Mouse (Mus musculus): ENCODE measurements around the gene Arid1a. TPM values are rescaled to one million over a fixed set of nuclear protein-coding genes. Genes with fewer than 3 reads are reported as not detected.
A peak's percentile ranks its signal among the peaks of the same experiment; 100 is the strongest.
"Not testable (repeated sequence)": the region's sequence is repeated elsewhere in the genome, so short reads cannot be mapped to it uniquely, and the experiment has no call there.

Gene Arid1a
- total RNA-seq, 2 experiments from 2014 or later = 28.2 to 136 TPM

DNA sequence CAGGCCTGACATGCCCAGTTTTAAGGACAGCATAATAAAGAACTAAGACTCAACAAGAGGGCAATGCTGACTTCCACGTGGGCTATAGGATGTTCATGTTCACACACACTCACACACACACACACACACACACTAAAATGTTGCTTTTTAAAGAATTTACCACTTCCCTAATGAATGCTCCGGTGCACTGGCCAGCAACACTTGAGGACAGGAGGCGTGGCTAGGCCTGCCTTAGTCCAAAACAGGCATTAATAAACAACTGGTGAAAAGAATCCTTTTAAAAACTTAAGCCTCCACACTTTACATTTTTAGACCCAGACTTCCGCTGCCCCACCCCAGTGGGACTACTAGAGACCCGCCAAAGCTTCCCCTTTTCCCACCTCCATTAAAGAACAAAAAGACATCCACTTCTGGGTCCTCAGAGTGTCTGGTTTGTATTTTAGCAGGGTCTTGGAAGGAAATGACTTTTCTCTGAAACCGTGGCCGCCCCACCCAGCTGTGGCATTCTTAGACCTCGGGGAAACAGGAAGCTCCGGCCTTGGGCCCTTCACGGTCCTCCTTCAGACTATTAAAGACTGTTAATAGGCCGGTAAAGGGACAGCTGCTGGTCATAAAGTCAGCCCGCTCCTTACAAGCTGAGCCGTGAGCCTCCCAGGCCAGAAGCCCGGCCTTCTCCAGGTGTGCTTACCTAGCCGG lies 96.9 kb downstream of the Arid1a start:
- no peak for ATAC-seq (replicated peaks; ENCODE audit: low FRiP score, low TSS enrichment, poor library complexity, severe bottlenecking)

DNA sequence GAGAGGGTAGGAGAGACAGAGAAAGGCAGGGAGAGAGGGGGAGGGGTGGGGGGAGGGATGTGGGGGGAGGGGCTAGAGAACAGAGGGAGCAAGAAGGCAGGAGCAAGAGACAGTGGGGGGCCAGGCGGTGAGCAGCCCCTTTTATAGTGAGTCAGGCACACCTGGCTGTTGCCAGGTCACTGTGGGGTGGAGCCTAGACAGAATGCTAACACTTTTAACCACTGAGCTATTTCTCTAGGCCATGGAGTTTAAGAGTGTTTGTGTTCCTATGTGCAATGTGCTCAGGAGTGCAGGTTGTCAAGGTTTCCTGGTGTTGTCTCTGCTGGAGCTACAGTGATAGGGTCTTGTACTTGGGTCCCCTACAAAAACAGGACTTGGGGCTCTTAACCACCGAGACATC lies 97.8 kb downstream of the Arid1a start:
- no peak for ATAC-seq (replicated peaks; ENCODE audit: low FRiP score, low TSS enrichment, poor library complexity, severe bottlenecking)

DNA sequence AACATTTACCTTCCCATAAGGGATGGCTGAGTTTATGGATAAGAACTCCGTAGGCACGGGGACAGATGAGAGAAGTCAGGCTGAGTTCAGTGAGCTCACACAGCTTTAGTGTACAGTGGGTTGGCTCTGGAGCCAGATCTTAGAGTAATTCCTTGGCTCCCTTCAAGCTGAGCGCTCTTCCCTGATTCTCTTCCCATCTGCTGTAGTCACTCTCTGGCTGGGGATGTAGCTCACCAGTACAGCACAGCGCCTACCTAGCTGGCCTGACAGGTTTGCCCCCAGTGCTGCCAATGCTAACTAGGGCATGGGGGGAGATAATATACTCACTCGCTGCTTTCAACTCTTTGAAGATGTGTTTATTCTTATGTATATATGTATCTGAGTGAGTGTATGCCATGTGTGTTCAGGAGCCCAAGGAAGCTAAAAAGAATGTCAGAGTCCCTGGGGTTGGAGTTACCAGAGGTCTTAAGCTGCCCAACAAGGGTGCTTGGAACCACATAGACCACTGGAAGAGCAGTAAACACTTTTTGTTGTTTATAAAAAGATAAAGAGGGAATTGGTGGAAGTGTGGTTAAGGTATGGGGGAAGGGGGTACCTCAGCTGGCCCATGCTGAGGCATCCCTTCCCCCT lies 98.6 kb downstream of the Arid1a start:
- no peak for ATAC-seq (replicated peaks; ENCODE audit: low FRiP score, low TSS enrichment, poor library complexity, severe bottlenecking)

DNA sequence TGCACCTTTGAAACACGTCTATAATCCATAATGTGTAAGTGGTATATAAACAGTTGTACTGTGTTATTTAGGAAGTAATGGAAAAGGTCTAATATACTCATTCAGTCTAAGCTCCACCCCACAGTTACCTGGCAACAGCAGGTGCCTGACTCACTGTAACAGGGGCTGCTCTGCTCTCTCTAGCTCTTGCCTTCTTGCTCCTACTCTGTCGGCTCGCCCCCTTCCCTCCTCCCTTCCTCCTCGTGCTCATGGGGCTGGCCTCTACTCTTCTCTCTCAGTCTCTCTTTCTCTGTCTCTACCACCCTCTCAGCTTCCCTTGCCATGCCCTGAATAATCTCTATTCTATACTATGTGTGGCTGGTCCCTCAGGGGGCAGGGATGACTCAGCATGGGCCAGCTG lies 99.6 kb downstream of the Arid1a start:
- ATAC-seq (replicated peaks; ENCODE audit: low FRiP score, low TSS enrichment, poor library complexity, severe bottlenecking) = no peak

DNA sequence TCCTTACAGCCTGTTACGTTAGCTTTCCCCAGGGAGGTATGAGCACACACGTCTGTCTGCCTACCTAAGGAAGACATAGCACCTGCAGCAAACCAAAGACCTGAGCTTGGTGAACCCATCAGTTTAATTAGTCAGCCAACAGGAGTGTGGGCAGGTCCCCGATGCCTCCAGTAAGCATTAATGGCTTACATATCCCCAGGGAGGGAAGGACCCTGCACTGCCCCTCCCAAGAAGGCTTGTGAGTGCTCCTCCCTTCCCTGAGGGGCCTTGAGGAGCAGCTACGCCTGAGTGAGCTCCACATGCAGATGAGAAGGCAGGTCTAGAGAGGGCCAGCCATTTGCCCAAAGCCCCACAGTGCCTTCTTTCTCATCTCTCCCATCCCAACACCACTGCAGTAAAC lies 100.3 kb downstream of the Arid1a start:
- no peak for ATAC-seq (replicated peaks; ENCODE audit: low FRiP score, low TSS enrichment, poor library complexity, severe bottlenecking)

DNA sequence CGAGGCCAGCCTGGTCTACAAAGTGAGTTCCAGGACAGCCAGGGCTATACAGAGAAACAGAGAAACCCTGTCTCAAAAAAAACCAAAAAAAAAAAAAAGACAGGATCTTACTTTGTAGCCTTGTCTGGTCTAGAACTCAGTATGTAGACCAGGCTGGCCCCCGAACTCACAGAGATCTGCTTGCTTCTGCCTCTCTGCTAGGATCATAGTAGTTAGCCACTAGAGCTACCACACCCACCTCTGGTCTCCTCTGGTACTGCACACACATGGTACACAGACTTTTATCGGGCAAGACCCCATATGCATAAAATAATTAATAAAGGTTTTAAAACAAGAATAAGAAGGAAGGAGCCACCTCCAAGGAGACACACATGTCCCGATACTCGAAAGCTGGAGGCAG lies 102.5 kb downstream of the Arid1a start:
- not testable (repeated sequence) for ATAC-seq (replicated peaks; ENCODE audit: low FRiP score, low TSS enrichment, poor library complexity, severe bottlenecking)

DNA sequence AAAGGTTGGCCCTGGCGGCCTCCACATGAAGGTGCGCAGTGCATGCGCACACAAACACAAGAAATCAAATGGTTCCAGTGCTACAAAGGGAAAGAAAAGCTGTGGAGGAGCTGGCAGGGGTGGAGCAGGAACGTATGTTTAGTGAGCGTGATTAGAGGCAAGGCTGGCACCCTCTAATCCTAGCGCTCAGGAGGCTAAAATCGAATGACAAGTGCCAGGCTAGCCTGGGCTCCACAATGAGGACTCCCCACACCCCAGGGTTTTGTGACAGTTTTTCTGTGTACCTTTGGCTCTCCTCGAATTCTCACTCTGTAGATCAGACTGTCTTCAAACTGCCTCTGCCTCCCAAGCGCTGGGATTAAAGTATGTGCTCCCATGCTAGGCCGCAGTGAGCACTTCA lies 103.8 kb downstream of the Arid1a start:
- no peak for ATAC-seq (replicated peaks; ENCODE audit: low FRiP score, low TSS enrichment, poor library complexity, severe bottlenecking)

DNA sequence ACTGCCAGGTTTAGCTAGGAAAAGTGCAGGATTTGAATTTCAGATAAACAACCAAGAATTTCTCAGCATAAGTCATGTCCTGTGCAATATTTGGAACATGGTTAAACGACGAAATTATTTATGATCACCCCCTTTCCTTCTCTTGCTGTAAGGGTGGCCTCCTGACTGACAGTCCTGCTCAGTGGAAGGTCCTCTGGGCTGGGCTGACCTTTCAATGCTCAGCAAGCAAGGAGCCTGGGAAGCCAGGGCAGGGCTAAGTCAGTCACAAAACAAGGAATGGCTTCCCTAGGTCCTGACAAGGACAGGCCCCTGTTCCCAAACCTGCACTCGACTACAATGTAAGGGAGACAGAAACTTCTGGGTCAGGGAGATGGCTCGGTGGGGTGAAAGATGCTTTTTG lies 104.6 kb downstream of the Arid1a start:
- no peak for ATAC-seq (replicated peaks; ENCODE audit: low FRiP score, low TSS enrichment, poor library complexity, severe bottlenecking)

DNA sequence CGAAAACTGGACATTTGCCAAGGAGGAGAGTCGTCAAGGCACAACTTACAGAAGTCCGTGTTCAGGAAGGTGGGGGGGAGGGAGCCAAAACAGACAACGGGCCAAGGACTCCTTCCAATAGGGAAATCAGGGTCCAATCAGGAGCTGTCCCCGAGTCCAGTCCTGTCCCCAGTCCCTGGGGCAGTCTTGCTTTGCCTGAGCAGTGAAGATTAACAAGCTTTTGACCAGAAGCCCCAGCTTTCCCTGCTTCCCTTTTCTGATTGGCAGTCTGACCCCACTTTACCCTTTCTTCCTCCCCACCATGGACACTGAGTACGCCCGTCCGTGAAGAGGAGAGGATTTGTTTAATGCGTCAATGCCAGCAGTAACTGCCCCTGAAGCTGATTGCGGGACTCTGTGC lies 105.1 kb downstream of the Arid1a start:
- ATAC-seq (replicated peaks; ENCODE audit: low FRiP score, low TSS enrichment, poor library complexity, severe bottlenecking) = no peak

DNA sequence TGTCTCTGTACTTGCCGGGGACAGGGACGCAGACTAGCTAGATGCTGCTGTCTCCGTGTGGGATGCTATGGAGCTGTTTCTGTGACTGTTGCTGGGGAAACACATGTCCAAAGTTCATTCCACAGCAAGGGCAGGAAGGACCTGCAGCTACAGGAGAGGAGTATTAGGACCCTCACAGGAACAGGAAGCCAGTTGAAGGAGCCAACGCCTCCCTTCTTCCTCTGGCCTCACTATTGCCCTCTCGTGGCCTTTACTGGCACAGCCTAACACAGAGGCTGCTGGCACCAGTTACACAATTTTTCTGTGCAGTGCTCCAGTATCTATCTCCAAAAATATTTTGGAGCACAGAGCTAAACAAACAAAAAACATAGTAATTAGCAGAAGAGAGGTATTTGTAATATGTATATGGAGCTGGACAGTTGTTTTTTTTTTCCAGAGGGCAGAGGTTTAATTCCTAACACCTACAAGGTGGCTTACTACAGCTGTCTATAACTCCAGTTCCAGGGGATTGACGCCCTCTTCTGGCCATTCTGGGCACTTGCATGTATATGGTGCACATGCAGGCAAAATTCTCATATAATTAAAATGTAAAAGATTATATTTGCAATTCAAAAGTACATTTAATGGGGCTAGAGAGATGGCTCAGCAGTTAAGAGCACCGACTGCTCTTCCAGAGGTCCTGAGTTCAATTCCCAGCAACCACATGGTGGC lies 106.4 kb downstream of the Arid1a start, which contains the start of gene Zdhhc18:
Gene Zdhhc18, minus strand, starts transcription at position 166 of the 711 bp plus-strand sequence.
- peak; percentile 86 for ATAC-seq (replicated peaks; ENCODE audit: low FRiP score, low TSS enrichment, poor library complexity, severe bottlenecking)

DNA sequence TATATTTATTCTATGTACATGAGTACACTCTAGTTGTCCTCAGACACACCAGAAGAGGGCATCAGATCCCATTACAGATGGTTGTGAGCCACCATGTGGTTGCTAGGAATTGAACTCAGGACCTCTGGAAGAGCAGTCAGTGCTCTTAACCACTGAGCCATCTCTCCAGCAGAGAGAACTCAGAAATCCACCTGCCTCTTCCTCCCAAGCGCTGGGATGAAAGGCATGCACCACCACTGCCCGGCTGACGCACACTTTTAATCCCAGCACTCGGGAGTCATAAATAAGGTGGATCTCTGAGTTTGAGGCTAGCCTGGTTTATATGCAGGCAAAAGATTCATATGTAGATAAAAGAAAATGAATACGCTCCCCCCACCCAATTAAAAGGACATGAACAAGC lies 107.1 kb downstream of the Arid1a start:
- ATAC-seq (replicated peaks; ENCODE audit: low FRiP score, low TSS enrichment, poor library complexity, severe bottlenecking) = not testable (repeated sequence)

DNA sequence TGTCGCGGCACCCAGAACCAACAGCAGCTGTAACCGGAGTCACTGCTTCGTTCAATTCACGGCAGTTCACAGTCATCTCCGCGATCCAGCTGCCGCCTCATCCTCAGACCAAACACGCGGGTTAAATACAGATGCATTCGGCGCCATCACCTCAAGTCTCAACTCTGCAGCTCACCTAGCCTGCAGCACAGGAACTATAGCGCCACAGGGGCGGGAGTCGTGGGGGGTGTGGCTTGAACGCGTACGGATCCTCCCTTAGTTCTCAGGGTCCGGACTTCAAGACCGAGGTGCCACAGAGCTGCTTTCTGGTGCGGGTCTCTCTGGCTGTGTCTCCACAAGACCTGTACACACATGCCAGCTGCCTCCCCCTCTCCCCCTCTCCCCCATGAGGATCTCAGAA lies 110.9 kb downstream of the Arid1a start:
- ATAC-seq (replicated peaks; ENCODE audit: low FRiP score, low TSS enrichment, poor library complexity, severe bottlenecking) = no peak

DNA sequence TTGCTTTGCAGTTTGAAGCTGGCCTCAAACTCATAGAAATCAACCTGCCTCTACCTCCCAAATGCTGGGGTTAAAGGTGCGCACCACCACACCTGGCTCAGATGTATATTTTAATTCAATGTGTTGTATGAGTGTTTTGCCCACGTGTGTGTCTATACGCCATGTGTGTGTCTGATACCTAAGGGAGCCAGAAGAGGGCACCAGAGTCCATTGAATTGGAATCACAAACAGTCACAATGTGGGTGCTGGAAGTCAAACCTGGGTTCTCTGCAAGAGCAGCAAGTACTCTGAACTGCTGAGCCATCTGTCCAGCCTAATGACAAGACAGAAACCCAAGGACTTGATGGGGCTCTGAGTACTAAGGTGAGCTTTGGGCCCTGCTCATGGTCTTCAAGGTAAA lies 111.4 kb downstream of the Arid1a start:
- no peak for ATAC-seq (replicated peaks; ENCODE audit: low FRiP score, low TSS enrichment, poor library complexity, severe bottlenecking)

DNA sequence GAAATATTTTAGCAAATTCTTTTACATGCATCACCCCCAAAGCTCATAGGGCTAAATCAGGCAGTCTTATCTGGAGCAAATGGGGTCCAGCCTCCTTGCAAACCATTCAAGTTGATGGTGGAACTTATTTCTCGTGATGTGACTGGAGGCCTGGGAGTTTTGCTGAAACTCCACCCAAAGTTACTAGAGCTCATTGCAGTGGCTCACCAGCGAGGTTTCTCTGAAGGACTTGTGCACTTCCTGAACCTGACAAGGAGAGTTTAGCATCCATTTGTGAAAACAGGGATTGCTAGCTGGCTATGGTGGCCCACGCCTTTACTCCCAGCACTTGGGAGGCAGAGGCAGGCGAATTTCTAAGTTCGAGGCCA lies 122.5 kb downstream of the Arid1a start:
- ATAC-seq (replicated peaks; ENCODE audit: low FRiP score, low TSS enrichment, poor library complexity, severe bottlenecking) = no peak

DNA sequence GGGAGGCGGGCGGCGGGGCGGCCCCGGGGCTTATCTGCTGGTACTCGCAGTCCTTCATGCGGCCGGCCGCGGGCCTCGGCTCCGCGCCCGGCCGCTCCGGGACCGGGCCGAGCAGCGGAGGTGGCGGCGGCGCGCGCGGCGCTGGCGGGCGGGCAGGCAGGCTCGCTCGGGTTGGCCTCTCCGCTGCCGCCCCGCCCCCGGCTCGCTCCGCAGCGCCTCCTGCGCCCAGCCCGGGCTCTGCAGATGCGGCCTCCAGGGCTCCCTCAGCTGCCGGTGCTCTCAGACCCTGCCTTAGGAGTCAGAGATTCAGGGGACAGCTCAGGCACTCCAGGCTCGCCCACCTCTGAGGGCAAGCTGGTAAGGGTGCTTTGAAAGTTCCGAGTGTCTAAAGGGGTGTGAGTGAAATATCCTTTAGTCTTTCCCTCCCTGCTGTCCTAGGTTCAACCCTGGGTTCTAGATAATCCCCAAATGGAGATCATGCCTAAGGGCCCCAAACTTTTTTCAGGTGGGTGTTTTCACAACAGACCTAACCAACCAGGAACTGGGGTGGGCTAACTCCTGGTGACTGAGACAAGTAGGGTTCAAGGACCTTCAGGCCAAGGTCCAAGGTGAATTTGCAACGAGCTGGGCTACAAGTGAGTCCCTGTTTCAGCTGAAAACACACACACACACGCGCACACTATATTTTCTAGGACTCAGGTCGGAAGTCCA lies 123.1 kb downstream of the Arid1a start:
- peak; percentile 90 for ATAC-seq (replicated peaks; ENCODE audit: low FRiP score, low TSS enrichment, poor library complexity, severe bottlenecking)

DNA sequence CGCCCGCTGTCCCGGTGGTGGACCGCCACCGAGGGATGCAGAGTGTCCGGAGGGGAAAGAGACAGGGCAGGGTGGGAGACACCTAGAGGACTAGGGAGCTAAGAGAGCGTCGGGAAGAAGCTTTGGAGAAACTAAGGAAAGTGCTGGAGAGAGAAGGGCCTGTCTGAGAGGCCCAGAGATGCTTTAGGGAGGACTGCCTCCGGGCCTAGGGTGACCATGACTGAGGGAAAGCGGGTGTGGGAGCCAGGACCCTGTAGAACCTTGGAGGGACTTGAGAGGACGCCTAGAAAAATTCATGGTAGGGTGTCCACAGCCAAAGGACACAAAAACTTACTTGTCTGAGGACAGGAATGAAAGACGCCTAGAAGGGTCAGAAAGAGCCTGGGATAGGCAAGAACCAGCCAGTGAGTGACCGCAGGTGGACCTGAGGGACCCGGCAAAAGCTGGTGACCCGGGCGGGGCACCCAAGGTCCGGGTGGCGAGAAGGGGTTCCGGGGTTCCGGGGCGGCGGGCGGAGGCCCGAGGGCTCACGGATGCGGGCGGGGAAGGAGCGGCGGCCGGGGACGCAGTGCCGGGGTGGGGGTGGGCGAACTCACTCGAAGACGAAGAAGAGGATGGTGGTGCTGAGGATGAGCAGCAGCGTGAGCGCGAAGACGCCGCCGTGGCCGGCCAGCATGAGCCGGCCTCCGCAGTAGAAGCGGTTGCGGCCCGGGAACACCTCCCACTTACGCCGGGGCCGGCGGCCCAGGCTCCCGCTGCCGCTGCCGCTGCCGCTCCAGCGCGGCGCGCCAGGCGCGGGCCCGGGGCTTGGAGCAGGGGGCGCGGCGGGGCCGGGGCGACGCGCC lies 123.9 kb downstream of the Arid1a start:
- 0 out of 2 replicates have a peak, but pooled peaks have one; percentile 4 for ATAC-seq (replicated peaks; ENCODE audit: low FRiP score, low TSS enrichment, poor library complexity, severe bottlenecking)

DNA sequence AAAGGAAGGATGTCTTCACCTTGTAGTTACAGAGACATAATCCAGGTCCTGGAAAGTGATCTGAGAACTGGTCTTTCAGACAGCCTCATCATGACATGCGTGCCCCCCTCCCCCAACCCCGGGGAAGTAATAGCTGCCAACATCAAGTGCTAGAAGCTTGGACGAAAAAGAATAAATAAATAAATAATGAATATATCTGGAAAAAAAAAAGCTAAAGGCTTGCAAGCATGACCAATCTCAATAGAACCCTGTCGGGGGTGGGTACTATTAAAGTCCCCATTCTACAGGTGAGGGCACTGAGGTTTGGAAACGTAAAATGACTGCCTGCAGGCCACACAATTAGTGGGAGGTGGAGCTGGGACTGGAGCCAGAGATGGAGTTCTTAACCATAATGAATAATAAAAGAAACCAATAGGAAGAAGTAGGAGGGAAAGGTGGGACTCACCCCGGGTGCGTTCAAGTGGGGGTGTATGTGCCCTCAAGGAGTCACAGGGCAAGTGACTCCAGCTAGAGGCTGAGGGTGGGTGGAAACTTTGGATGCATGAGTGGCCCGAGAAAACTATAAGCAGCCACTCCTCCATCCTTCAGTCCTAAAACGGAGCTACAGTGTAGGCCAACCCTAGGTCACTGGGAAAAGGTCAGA lies 124.7 kb downstream of the Arid1a start:
- ATAC-seq (replicated peaks; ENCODE audit: low FRiP score, low TSS enrichment, poor library complexity, severe bottlenecking) = no peak

DNA sequence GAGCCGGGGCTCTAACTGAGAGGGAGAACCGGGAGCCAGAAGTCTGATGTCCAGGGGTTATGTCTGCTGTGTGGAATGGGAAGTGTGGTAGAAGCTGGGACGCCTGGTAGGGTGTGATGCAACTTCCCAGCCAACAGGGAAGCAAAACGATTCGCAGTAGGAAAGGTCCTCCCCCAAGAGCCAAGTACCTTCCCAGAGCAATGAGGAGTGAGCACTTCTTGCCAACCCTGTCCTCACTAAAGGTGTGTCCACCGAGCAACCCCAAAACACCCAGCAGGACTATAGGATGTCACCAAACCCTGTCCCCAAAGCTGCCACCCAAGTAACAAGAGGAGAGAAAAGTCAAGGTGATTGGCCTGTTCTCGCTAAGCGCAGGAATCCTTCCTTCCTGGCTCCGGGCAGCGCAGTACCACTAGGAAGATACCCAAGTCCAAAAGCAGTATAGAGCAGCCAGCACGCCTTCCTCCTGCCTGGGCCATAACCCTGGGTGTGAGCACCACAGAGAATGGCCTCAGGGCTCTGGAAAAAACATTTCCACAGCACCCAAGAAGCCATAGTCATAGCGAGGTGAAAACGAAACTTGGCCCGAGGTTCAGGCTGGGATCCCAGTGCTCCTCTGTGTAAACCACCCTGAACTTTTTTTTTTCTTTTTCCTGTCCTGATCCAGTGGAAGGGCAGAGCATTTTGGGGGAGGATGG lies 125.3 kb downstream of the Arid1a start:
- ATAC-seq (replicated peaks; ENCODE audit: low FRiP score, low TSS enrichment, poor library complexity, severe bottlenecking) = 0 out of 2 replicates have a peak, but pooled peaks have one; percentile 21
